ENCODE assay signal across 18 mouse cellular contexts in the genomic region with DNA sequence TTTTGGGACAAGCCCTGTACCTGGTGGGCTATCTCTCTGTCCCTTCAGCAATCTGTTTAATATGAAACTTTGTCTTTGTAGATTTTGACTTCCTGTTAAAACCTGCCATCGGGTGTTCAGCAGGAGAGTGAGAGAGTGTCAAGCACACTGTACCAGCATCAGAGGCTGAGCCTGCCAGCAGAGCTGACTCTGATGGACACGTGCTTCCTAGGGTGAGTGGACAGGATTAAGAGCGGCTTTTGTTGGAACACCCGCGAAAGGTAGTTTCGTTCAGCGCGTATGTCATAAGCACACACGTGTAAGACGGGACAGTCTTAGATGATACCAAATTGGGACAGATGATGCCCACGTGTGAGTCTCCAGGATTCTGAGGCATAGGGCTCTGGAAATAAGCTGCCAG. TPM values are rescaled to one million over a fixed set of nuclear protein-coding genes. Genes with fewer than 3 reads are reported as not detected.
"Had no signal": no experiment of that assay in that cellular context is flagged by ENCODE, and none has a peak within 500 bp of the region (broad histone marks: within the 10 kb centered on the region; RNA-seq: fewer than 3 reads in every experiment).

No protein-coding gene starts in this region.

- H3K4me1 ChIP-seq: midbrain, embryonic 10.5 days; neural tube, embryonic 15.5 days had no signal

- ATAC-seq: hindbrain, embryonic 16.5 days; inflammation-experienced regulatory T-cells, adult 6 months; intestine, postnatal 0 days; lung, postnatal 0 days had no signal

- H3K9me3 ChIP-seq: limb, embryonic 12.5 days; midbrain, embryonic 10.5 days; neural tube, embryonic 15.5 days had no signal

- H3K36me3 ChIP-seq: neural tube, embryonic 15.5 days had no signal

- H3K4me3 ChIP-seq: limb, embryonic 12.5 days; midbrain, embryonic 10.5 days; myocyte; neural tube, embryonic 15.5 days had no signal

- H3K27me3 ChIP-seq: limb, embryonic 12.5 days; neural tube, embryonic 15.5 days had no signal

- H3K9ac ChIP-seq: limb, embryonic 12.5 days; liver, embryonic 14.5 days; neural tube, embryonic 15.5 days had no signal

- DNase-seq: layer of hippocampus, adult 9-11 months; layer of hippocampus, postnatal 36 days; liver; lung, adult 2 months; lung, postnatal 36 days; midbrain, embryonic 14.5 days; thymus, adult 18-20 months; thymus, postnatal 14 days had no signal

- H3K4me2 ChIP-seq: limb, embryonic 12.5 days; neural tube, embryonic 15.5 days had no signal

- H3K27ac ChIP-seq: limb, embryonic 12.5 days; liver, embryonic 14.5 days; midbrain, embryonic 10.5 days; neural tube, embryonic 15.5 days had no signal

RNA-seq across cellular contexts. Expression of gene Nr2f2, which starts 40.0 kb away (rescaled TPM):
- total RNA-seq: megakaryocyte, adult 5-6 weeks had no signal
